Mouse (Mus musculus) telencephalon, adult 2 months (tissue): ENCODE data around the gene Pigu.

ENCODE experiments used
- DNase-seq: peaks from one replicate; pipeline ENCODE4 v3.0.0-alpha.2; 2011; ENCODE audit warnings: low read depth, low spot score

The Pigu gene

GRCm38 (mm10) chr2:155236362-155236992, 120.8 kb downstream of the Pigu start, which contains the start of gene Dynlrb1:
Dynlrb1 (plus strand) TSS chr2:155236533.
- peak; percentile 96 for DNase-seq

- no peak for DNase-seq
These were observed 121.4 kb downstream of the Pigu start for GRCm38 (mm10) chr2:155235746-155236361.
